Mouse (Mus musculus): ENCODE results near the gene Mindy2. TPM values are rescaled to one million over a fixed set of nuclear protein-coding genes. Genes with fewer than 3 reads are reported as not detected.

Mindy2 gene
- 11.7 and 12.6 TPM in 2 replicates for polyA plus RNA-seq (2012; rRNA removed)

GRCm38 (mm10) chr9:70657013-70657967 lies at the start of gene Mindy2:
TSS of gene Mindy2 (minus strand) at chr9:70657174.

DNA sequence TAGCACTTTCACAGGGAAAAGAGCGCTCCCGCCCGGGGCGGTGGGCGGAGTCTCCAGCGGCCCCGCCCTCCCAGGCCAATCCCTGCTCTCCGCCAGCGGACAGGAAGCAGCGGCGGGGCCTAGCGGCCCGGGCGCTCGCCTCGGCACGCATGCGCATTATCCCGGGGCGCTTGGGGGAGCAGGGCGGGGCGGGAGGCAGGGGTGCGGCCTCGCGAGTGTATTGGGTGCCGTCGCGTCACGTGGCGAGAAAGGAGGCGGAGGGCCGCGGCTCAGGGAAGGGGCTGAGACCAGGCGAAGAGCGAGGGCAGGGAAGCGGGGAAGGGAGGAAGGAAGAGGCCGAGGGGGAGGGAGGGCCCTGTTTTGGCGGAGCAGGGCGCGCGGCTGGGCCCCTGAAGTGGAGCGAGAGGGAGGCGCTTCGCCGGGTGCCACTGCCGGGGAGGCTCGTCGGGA lies 21.7 kb upstream of the Mindy2 start, which contains the start of gene Adam10:
Gene Adam10 (plus strand): TSS at position 316 of the 450 bp plus-strand sequence.

DNA sequence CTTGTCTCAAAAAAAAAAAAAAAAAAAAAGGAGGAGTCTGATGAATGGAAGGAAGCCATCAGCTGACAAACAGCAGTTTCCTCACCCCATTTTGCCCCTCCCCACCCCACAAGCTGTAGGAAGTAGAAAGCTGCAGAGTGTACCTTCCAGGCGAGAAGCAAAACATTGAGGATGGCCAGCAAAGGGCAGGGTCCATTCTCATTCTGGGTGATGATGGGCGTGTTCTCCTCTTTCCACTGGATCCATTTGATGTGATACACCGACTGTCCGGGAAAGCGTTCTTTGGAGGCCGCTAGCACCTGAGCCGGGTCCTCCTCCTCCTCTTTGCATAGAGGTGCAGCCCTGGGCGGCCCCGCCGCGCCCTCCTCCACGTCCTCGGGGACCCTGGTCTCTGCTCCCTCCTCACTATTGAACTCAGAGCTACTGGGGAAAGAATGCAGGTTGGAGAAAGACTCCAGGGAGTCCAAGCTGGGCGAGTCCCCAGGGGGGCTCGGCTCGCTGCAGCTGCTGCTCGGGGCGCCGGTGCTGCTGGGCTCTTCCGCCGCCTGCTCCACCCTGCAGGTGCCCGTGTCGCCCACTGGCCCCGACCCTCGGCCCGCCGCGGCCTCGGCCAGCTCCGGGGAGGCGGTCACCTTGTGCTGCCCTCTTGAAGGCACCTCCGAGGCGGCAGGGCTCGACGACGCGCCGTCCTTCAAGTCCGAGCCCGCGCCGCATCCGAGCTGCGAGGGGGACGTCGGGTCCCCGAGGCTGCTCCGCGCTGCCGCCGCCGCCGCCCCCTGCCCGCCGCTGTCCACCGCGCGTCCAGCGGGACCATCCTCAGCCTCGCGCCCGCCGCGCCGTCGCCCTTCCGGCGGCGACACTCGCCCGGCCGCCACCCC lies 605 bp downstream of the Mindy2 start, which contains the start of gene Gm10642:
Gene Gm10642 (plus strand): TSS at position 122 of the 878 bp plus-strand sequence.

Other genes starting within 250 kb of the Mindy2 start
- gene Ccnb2, start 235.6 kb downstream of the Mindy2 start, polyA plus RNA-seq (2012; rRNA removed), result 44.4 and 55.5 TPM in 2 replicates
- 49.2 and 50.0 TPM in 2 replicates for gene Rnf111, start 153.4 kb downstream of the Mindy2 start, polyA plus RNA-seq (2012; rRNA removed)
- 66.9 and 69.5 TPM in 2 replicates for gene Sltm, start 114.4 kb downstream of the Mindy2 start, polyA plus RNA-seq (2012; rRNA removed)
- gene Gm10642, start 923 bp downstream of the Mindy2 start, polyA plus RNA-seq (2012; rRNA removed), result 0.49 and 0.73 TPM in 2 replicates
- gene Adam10, start 21.8 kb upstream of the Mindy2 start, polyA plus RNA-seq (2012; rRNA removed), result 49.4 and 51.3 TPM in 2 replicates